Mouse (Mus musculus) kidney, embryonic 15.5 days (tissue): ENCODE results near the gene Fam98c. TPM values are rescaled to one million over a fixed set of nuclear protein-coding genes. Genes with fewer than 3 reads are reported as not detected.

Source experiments
- ATAC-seq: fragments of 200-750 bp; cut with Nextera tagmentation; replicated peaks from 2 replicates; pipeline ENCODE4 v1.8.0; 2017; ENCODE audit warnings: moderate TSS enrichment; ENCODE audit not compliant: low FRiP score
- H3K27ac ChIP-seq: fragments of 300-500 bp; sonication (generic); 2 replicates; pipeline ENCODE4 v1.5.1; 2015; ENCODE audit warnings: mild to moderate bottlenecking, inconsistent platforms
- H3K27me3 ChIP-seq: fragments of 300-500 bp; sonication (generic); 2 replicates; pipeline ENCODE4 v1.6.1; 2015; ENCODE audit warnings: inconsistent platforms
- H3K36me3 ChIP-seq: fragments of 300-500 bp; sonication (generic); 2 replicates; pipeline ENCODE4 v1.6.1; 2015; ENCODE audit warnings: inconsistent platforms
- H3K4me1 ChIP-seq: fragments of 300-500 bp; sonication (generic); 2 replicates; pipeline ENCODE4 v1.6.1; 2015; ENCODE audit warnings: inconsistent platforms
- H3K4me2 ChIP-seq: fragments of 300-500 bp; sonication (generic); 2 replicates; pipeline ENCODE4 v1.6.1; 2015; ENCODE audit warnings: moderate library complexity, mild to moderate bottlenecking, inconsistent platforms
- H3K4me3 ChIP-seq: fragments of 300-500 bp; sonication (generic); replicated peaks from 2 replicates; pipeline ENCODE4 v1.5.1; 2015; ENCODE audit warnings: mild to moderate bottlenecking, inconsistent platforms
- H3K9ac ChIP-seq: fragments of 300-500 bp; sonication (generic); 2 replicates; pipeline ENCODE4 v1.6.1; 2015; ENCODE audit warnings: mild to moderate bottlenecking, inconsistent platforms
- H3K9me3 ChIP-seq: fragments of 300-500 bp; sonication (generic); replicated peaks from 2 replicates; pipeline ENCODE4 v1.6.1; 2016; ENCODE audit warnings: inconsistent platforms
- WGBS: fragments of 180-500 bp; shearing (Covaris S2); methylation state at CpG from one replicate; pipeline ENCODE4 v1.1.7; 2015; ENCODE audit warnings: mixed read lengths; 5-methylcytosine and 5-hydroxymethylcytosine counted together
- polyA plus RNA-seq: library from polyadenylated mRNA; unstranded; fragments of >200 nt; fragmentation: Nextera tagmentation; extraction: Ambion mirVana; gene quantifications from 2 replicates; pipeline ENCODE4 v1.2.1, GENCODE M21; 2015

The Fam98c gene
- polyA plus RNA-seq, 1 experiment from 2014 or later, result 21.4 TPM

GRCm38 (mm10) chr7:29170755-29171561 lies 14.9 kb upstream of the Fam98c start:
- Histone ChIP-seq H3K27me3 (peaks cover 43% of the 10 kb centered on the region), H3K4me3 (peak overlapping the region; percentile 76), H3K36me3 (peaks cover 35% of the 10 kb centered on the region), H3K4me1 (peaks cover 51% of the 10 kb centered on the region), H3K4me2 (peak overlapping the region; percentile 92), H3K9ac (peak overlapping the region; percentile 49), H3K27ac (peak overlapping the region; percentile 93; the same call in 1 of the 2 replicates), H3K9me3 (no peaks in the 10 kb centered on the region)
- peak; percentile 5 for ATAC-seq
- WGBS, result 1% methylated on average over 43 of the region's 43 CpGs

GRCm38 (mm10) chr7:29170066-29170754 lies 14.2 kb upstream of the Fam98c start, which contains the start of the genes Ggn and Spred3:
TSS of gene Ggn (plus strand) at chr7:29170210.
TSS of gene Spred3 (minus strand) at chr7:29170411.
- H3K9ac ChIP-seq, result peak within 1 kb of the TSS; percentile 60
- peak; percentile 74 for ATAC-seq
- WGBS, result under 1% methylated on average over 30 of the region's 30 CpGs

GRCm38 (mm10) chr7:29169231-29170065 lies 13.4 kb upstream of the Fam98c start:
- peak; percentile 91 for ATAC-seq
- Histone ChIP-seq H3K9me3 (no peaks in the 10 kb centered on the region), H3K4me1 (peaks cover 51% of the 10 kb centered on the region), H3K27ac (peak overlapping the region; percentile 93), H3K4me3 (peak overlapping the region; percentile 76), H3K4me2 (peak overlapping the region; percentile 92), H3K9ac (peak overlapping the region; percentile 60), H3K36me3 (peaks cover 22% of the 10 kb centered on the region), H3K27me3 (peaks cover 37% of the 10 kb centered on the region)
- under 1% methylated on average over 30 of the region's 39 CpGs for WGBS

More at GRCm38 (mm10) chr7:29170066-29170754, 14.2 kb upstream of the Fam98c start, which contains the start of the genes Ggn and Spred3:
- peaks cover 51% of the 10 kb centered on the region for H3K4me1 ChIP-seq
- peak within 1 kb of the TSS; percentile 92 for H3K4me2 ChIP-seq
- H3K36me3 ChIP-seq, result peaks cover 30% of the 10 kb centered on the region
- H3K4me3 ChIP-seq, result peak within 1 kb of the TSS; percentile 76
- H3K27ac ChIP-seq, result peak within 1 kb of the TSS; percentile 93
- H3K9me3 ChIP-seq, result no peaks in the 10 kb centered on the region
- peaks cover 43% of the 10 kb centered on the region for H3K27me3 ChIP-seq

- peak overlapping the region; percentile 60 for H3K9ac ChIP-seq
- peaks cover 51% of the 10 kb centered on the region for H3K4me1 ChIP-seq
- peaks cover 34% of the 10 kb centered on the region for H3K27me3 ChIP-seq
- peak overlapping the region; percentile 93 for H3K27ac ChIP-seq
- peak overlapping the region; percentile 92 for H3K4me2 ChIP-seq
- peaks cover 16% of the 10 kb centered on the region for H3K36me3 ChIP-seq
- 1% methylated on average over 14 of the region's 14 CpGs for WGBS
- H3K9me3 ChIP-seq, result no peaks in the 10 kb centered on the region
- ATAC-seq, result no peak
- H3K4me3 ChIP-seq, result peak overlapping the region; percentile 76
Observed at GRCm38 (mm10) chr7:29168791-29169230, 12.8 kb upstream of the Fam98c start.

- H3K4me3 ChIP-seq, result peak overlapping the region; percentile 76
- H3K9ac ChIP-seq, result peak overlapping the region; percentile 60
- H3K27ac ChIP-seq, result peak overlapping the region; percentile 93; the same call in 1 of the 2 replicates
- ATAC-seq, result no peak
- WGBS, result 6% methylated on average over 10 of the region's 10 CpGs
- peaks cover 10% of the 10 kb centered on the region for H3K36me3 ChIP-seq
- H3K4me1 ChIP-seq, result peaks cover 54% of the 10 kb centered on the region
- no peaks in the 10 kb centered on the region for H3K9me3 ChIP-seq
- H3K4me2 ChIP-seq, result peak overlapping the region; percentile 92
- H3K27me3 ChIP-seq, result peaks cover 28% of the 10 kb centered on the region
Observed at GRCm38 (mm10) chr7:29168121-29168695, 12.2 kb upstream of the Fam98c start.

GRCm38 (mm10) chr7:29167656-29168055 lies 11.6 kb upstream of the Fam98c start:
- H3K27me3 ChIP-seq, result peaks cover 22% of the 10 kb centered on the region
- 21% methylated on average over 19 of the region's 19 CpGs for whole genome bisulfite sequencing
- peak overlapping the region; percentile 21; the same call in 1 of the 2 replicates for H3K9ac ChIP-seq
- H3K4me2 ChIP-seq, result peak overlapping the region; percentile 92
- peaks cover 4% of the 10 kb centered on the region for H3K36me3 ChIP-seq
- H3K4me1 ChIP-seq, result peaks cover 54% of the 10 kb centered on the region
- no peaks in the 10 kb centered on the region for H3K9me3 ChIP-seq
- peak overlapping the region; percentile 76 for H3K4me3 ChIP-seq
- H3K27ac ChIP-seq, result no peak overlapping the region
- ATAC-seq, result no peak

- no peak overlapping the region for H3K4me3 ChIP-seq
- 16% methylated on average over 9 of the region's 9 CpGs for WGBS
- ATAC-seq, result peak; percentile 79
- H3K27me3 ChIP-seq, result peaks cover 27% of the 10 kb centered on the region
- no peaks in the 10 kb centered on the region for H3K9me3 ChIP-seq
- H3K4me1 ChIP-seq, result peaks cover 15% of the 10 kb centered on the region
- peak overlapping the region; percentile 22 for H3K4me2 ChIP-seq
- peaks cover 18% of the 10 kb centered on the region for H3K36me3 ChIP-seq
- no peak overlapping the region for H3K27ac ChIP-seq
- no peak overlapping the region for H3K9ac ChIP-seq
Observed at GRCm38 (mm10) chr7:29162750-29163525, 6.9 kb upstream of the Fam98c start.

- Histone ChIP-seq H3K4me2 (no peak overlapping the region; the same call in 1 of the 2 replicates), H3K4me3 (no peak overlapping the region), H3K4me1 (peaks cover 11% of the 10 kb centered on the region), H3K27ac (no peak overlapping the region), H3K36me3 (peaks cover 18% of the 10 kb centered on the region), H3K27me3 (peaks cover 29% of the 10 kb centered on the region), H3K9ac (no peak overlapping the region), H3K9me3 (no peaks in the 10 kb centered on the region)
- 74% methylated on average over 5 of the region's 5 CpGs for WGBS
- ATAC-seq, result no peak
Observed at GRCm38 (mm10) chr7:29162294-29162693, 6.3 kb upstream of the Fam98c start.

GRCm38 (mm10) chr7:29158264-29158663 lies 2.2 kb upstream of the Fam98c start:
- H3K4me1 ChIP-seq, result peaks cover 24% of the 10 kb centered on the region
- no peak overlapping the region for H3K4me3 ChIP-seq
- no peak for ATAC-seq
- H3K27me3 ChIP-seq, result peaks cover 30% of the 10 kb centered on the region
- 1% methylated on average over 5 of the region's 5 CpGs for WGBS
- no peak overlapping the region for H3K27ac ChIP-seq
- H3K9me3 ChIP-seq, result 0 out of 2 replicates have a peak, but pooled peaks cover 4% of the 10 kb centered on the region
- no peak overlapping the region for H3K4me2 ChIP-seq
- H3K36me3 ChIP-seq, result peaks cover 23% of the 10 kb centered on the region
- no peak overlapping the region for H3K9ac ChIP-seq

GRCm38 (mm10) chr7:29155196-29155837 lies 717 bp downstream of the Fam98c start:
- H3K4me3 ChIP-seq, result peak overlapping the region; percentile 94
- WGBS, result 7% methylated on average over 37 of the region's 37 CpGs

More at GRCm38 (mm10) chr7:29155196-29155837, 717 bp downstream of the Fam98c start:
- peaks cover 30% of the 10 kb centered on the region for H3K27me3 ChIP-seq
- peaks cover 15% of the 10 kb centered on the region for H3K4me1 ChIP-seq
- H3K9ac ChIP-seq, result peak overlapping the region; percentile 78
- H3K4me2 ChIP-seq, result peak overlapping the region; percentile 99
- H3K9me3 ChIP-seq, result 0 out of 2 replicates have a peak, but pooled peaks cover 4% of the 10 kb centered on the region
- peak overlapping the region; percentile 94 for H3K27ac ChIP-seq
- peaks cover 8% of the 10 kb centered on the region for H3K36me3 ChIP-seq
- ATAC-seq, result peak; percentile 90
